Mouse (Mus musculus): ENCODE measurements at regions not wholly inside any gene's neighbourhood (a gene's known extent, or its start where the extent isn't known, plus 50 kb on each side); places are given as distances from the start of the nearest gene placed in this dataset.

- TF ChIP-seq CTCF (IDR thresholded peaks at IDR 0.05; ENCODE audit: low read depth) (no peak), EP300 (IDR thresholded peaks at IDR 0.05; ENCODE audit: low read depth) (no peak)
These were observed 674.3 kb upstream of the Marcks start for GRCm38 (mm10) chr10:37813026-37813425.
